Mouse (Mus musculus): Measurements from ENCODE around the gene Cryl1. TPM values are rescaled to one million over a fixed set of nuclear protein-coding genes. Genes with fewer than 3 reads are reported as not detected.

Cryl1 gene
- total RNA-seq, 2 experiments from 2014 or later: 3.4 to 5.2 TPM

DNA sequence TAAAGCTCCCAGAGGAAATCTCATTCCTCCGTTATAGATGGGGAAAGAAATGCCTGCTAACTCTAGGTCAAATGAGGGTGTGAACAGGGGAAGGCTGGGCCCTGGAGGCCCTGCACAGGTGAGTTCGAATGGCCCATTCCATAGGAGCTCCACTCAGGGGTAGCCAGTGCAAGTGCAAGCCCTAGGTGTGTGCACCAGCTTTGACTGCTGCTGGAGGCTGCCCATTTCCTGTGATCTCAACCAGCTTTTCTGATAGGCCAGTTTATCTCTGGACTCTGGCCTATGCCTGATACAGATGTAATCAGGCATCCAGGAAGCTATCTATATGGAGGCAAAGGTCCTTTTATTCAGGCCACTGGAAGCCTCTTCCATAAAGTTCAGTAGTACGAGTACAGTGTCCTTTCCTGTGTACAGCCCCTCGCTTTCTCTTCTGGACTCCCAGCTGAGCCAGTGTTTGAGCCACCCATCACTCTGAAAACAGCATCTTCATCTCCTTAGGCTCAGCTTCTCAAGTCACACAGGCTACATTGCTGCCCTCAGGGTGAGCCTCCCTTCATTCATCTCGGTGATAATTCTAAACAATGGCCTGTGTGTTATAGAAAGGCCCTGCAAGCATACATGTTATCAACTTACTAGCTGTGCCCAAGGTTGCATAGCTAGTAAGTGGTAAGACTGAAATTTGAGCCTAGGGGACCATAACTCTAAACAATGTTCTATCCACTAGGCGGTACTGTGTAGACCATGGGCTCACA is 167.9 kb downstream of the Cryl1 start:
- no peak for DNase-seq

Other genes with a start within 250 kb of the Cryl1 start
- gene Ift88, start 25.5 kb upstream of the Cryl1 start, total RNA-seq (2021): 1 to 10 TPM; 2.5 to 2.8 TPM
- gene Il17d, start 126.2 kb upstream of the Cryl1 start, total RNA-seq (2021): 1 to 10 TPM; 1.6 to 2.6 TPM
- 10 to 100 TPM; 23.2 to 24.2 TPM for gene Eef1akmt1, start 173.1 kb upstream of the Cryl1 start, total RNA-seq (2021)